Mouse (Mus musculus) thymus, adult 2 months (tissue): Measurements from ENCODE around the gene Gm38394. TPM values are rescaled to one million over a fixed set of nuclear protein-coding genes. Genes with fewer than 3 reads are reported as not detected.

ENCODE experiments used
- DNase-seq: peaks from one replicate; pipeline ENCODE4 v3.0.0; 2021
- H3K27ac ChIP-seq: fragments of 200-500 bp; 2 replicates; pipeline ENCODE4 v1.5.1; 2012; ENCODE audit warnings: low read length, control low read depth; ENCODE audit not compliant: control insufficient read depth, insufficient read depth
- H3K27me3 ChIP-seq: fragments of 200-500 bp; 2 replicates; pipeline ENCODE4 v1.6.1; 2012; ENCODE audit warnings: mild to moderate bottlenecking, low read length, moderate library complexity, mixed read lengths; ENCODE audit not compliant: control insufficient read depth, insufficient read depth
- H3K36me3 ChIP-seq: fragments of 200-500 bp; 2 replicates; pipeline ENCODE4 v1.6.1; 2012; ENCODE audit warnings: mild to moderate bottlenecking, low read length, moderate library complexity; ENCODE audit not compliant: control insufficient read depth, insufficient read depth
- H3K4me1 ChIP-seq: fragments of 200-500 bp; replicated peaks from 2 replicates; pipeline ENCODE4 v1.6.1; 2012; ENCODE audit warnings: low read length; ENCODE audit not compliant: control insufficient read depth, insufficient read depth
- H3K4me3 ChIP-seq: fragments of 200-500 bp; 2 replicates; pipeline ENCODE4 v1.5.1; 2012; ENCODE audit warnings: mild to moderate bottlenecking, low read length, control low read depth, moderate library complexity; ENCODE audit not compliant: control insufficient read depth, insufficient read depth
- CTCF ChIP-seq: fragments of 200-500 bp; IDR thresholded peaks from 2 replicates; pipeline ENCODE4 v1.5.1; 2012; ENCODE audit warnings: mild to moderate bottlenecking, control low read depth, low read length, moderate library complexity, borderline replicate concordance; ENCODE audit not compliant: control insufficient read depth, poor library complexity, insufficient read depth; ENCODE audit errors: extremely low read depth
- POLR2A ChIP-seq: fragments of 200-500 bp; IDR thresholded peaks from 2 replicates; pipeline ENCODE4 v1.6.1; 2012; ENCODE audit warnings: mild to moderate bottlenecking, low read length, control low read depth, moderate library complexity; ENCODE audit not compliant: control insufficient read depth, poor library complexity, insufficient read depth; ENCODE audit errors: extremely low read depth
- WGBS: fragments of 180-500 bp; shearing (Covaris S2); methylation state at CpG from one replicate; pipeline ENCODE4 v1.1.7; 2018; 5-methylcytosine and 5-hydroxymethylcytosine counted together
- polyA plus RNA-seq: library from polyadenylated mRNA; depleted of rRNA; stranded (reverse); fragments of >200 nt; gene quantifications from 2 replicates; pipeline ENCODE4 v1.2.3, GENCODE M21; 2012

The Gm38394 gene
- polyA plus RNA-seq, 1 experiment = 5.9 TPM

DNA sequence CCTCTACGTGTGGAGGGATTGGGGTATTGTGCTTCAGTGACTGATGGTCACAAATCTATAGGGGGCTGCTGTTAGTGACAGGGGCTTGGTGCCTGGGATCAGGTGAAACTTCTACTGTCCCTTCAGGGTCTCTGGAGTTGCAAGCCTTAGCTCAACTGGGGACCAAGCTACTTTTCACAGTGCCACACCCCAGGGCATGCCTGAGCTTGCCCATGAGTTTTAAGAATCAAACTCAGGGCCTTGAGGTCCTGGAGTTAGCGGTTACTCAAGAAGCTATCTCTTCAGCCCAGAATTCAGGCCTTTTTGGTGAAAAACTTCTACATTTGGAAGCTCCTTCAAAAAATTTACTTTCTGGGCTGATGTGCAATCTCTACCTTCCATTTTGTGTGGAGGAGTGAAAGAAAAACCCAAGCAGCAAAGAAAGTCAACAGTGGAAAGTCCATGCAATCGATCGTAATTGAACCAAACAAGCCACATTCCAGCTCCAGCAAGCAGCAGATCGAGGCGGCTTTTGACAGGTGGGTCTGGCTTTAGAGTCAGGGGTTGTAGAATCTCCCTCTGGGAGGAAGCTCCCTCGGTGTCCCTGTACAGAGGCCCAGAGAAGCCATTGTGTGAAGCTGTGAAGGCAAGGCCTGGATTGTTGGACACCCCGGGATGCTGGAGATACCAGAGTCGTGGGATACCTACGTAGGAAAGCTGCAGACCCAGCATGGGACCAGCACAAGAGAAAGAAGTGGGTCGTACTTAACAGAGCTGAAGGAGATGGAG is 3.3 kb upstream of the Gm38394 start:
- no peak overlapping the region for H3K27ac ChIP-seq
- TF ChIP-seq POLR2A (no peak), CTCF (no peak)
- no peaks in the 10 kb centered on the region for H3K27me3 ChIP-seq
- no peak overlapping the region for H3K4me3 ChIP-seq
- WGBS = 95% methylated on average over 11 of the region's 11 CpGs
- 0 out of 2 replicates have a peak, but pooled peaks cover 3% of the 10 kb centered on the region for H3K4me1 ChIP-seq
- no peaks in the 10 kb centered on the region for H3K36me3 ChIP-seq
- no peak for DNase-seq

DNA sequence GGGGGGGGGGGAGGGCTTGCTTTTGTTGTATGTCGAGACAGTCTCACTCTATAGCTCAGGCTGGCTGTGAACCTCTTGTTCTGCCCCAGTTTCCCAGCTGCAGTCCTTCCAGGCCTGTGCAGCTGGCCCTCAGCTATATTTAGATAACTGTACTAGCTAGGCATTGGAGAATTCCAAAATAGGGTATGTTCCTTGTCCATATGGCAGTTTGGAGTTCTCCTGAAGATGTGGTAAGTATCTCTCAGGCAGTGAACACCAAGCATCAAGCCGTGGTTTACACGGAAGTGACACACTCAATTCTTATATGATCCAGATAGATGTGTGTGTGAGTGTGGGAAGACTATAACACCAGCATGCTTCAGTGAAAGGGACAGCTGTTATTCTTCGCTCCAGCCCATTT is 2.3 kb upstream of the Gm38394 start:
- H3K4me1 ChIP-seq = 0 out of 2 replicates have a peak, but pooled peaks cover 3% of the 10 kb centered on the region
- H3K4me3 ChIP-seq = no peak overlapping the region
- DNase-seq = no peak
- 91% methylated on average over 4 of the region's 4 CpGs for whole genome bisulfite sequencing
- TF ChIP-seq POLR2A = no peak
- TF ChIP-seq CTCF = no peak
- H3K27ac ChIP-seq = no peak overlapping the region
- peaks cover 3% of the 10 kb centered on the region; the same call in 1 of the 2 replicates for H3K36me3 ChIP-seq
- H3K27me3 ChIP-seq = no peaks in the 10 kb centered on the region

GRCm38 (mm10) chr1:133662941-133663340 is 1.8 kb upstream of the Gm38394 start:
- Histone ChIP-seq H3K27ac (no peak overlapping the region), H3K4me3 (no peak overlapping the region), H3K27me3 (no peaks in the 10 kb centered on the region), H3K36me3 (peaks cover 3% of the 10 kb centered on the region; the same call in 1 of the 2 replicates), H3K4me1 (0 out of 2 replicates have a peak, but pooled peaks cover 3% of the 10 kb centered on the region)
- no peak for TF ChIP-seq POLR2A
- TF ChIP-seq CTCF = no peak
- WGBS = 99% methylated on average over 7 of the region's 7 CpGs
- DNase-seq = no peak

GRCm38 (mm10) chr1:133660466-133661202 is 484 bp downstream of the Gm38394 start, which contains the start of gene Zbed6:
Gene Zbed6, minus strand, starts transcription at chr1:133660885.
- H3K27me3 ChIP-seq = no peaks in the 10 kb centered on the region
- 0 out of 2 replicates have a peak, but pooled peaks cover 3% of the 10 kb centered on the region for H3K4me1 ChIP-seq
- peaks cover 13% of the 10 kb centered on the region; the same call in 1 of the 2 replicates for H3K36me3 ChIP-seq
- H3K4me3 ChIP-seq = peak within 1 kb of the TSS; percentile 62
- peak; percentile 66 for DNase-seq
- 1% methylated on average over 41 of the region's 41 CpGs for WGBS
- peak within 1 kb of the TSS; percentile 41 for H3K27ac ChIP-seq
- TF ChIP-seq POLR2A (no peak), CTCF (no peak)

DNA sequence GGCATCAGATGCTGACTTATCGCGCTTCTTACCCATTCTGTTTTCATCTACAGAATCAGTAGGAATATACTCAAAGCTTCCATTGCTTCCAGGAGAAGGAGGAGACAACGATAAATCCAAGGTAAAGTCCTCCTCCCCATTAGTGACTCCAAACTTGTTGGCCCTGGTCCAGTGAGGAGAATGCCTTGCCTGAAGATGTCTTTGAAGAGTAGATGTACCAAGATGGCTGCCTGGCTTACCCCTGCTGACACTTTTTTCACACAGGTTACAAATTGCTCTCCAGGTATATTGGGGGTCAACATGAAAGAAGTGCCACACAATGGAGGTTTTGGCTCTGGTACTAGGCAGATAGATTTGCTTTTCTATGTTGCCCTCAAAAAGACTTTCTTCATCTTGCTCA is 2.2 kb downstream of the Gm38394 start:
- Histone ChIP-seq H3K4me1 (0 out of 2 replicates have a peak, but pooled peaks cover 3% of the 10 kb centered on the region), H3K36me3 (peaks cover 14% of the 10 kb centered on the region; the same call in 1 of the 2 replicates), H3K4me3 (no peak overlapping the region), H3K27me3 (no peaks in the 10 kb centered on the region), H3K27ac (no peak overlapping the region)
- TF ChIP-seq CTCF = no peak
- no peak for TF ChIP-seq POLR2A
- 95% methylated on average over 3 of the region's 3 CpGs for WGBS
- no peak for DNase-seq

DNA sequence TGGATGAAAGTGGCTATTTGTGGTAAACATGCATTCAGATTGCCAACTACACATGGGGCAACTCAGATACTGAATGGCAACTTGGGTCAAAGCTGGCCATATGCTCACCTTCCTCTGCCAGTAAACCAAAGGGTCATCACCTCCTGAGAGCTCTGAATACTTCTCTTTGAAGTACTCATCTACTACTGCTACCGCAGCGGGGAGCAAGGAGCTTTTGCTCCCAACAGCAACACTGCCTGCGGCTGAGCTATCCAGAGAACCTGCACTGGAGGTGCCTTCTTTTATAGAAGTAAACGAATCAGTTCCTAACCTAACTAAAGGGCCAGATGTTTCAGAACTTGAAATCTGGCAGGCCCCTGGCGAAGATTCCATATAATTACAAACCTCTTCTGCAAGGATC is 4.3 kb downstream of the Gm38394 start:
- H3K4me3 ChIP-seq = no peak overlapping the region
- H3K27ac ChIP-seq = no peak overlapping the region
- peaks cover 18% of the 10 kb centered on the region; the same call in 1 of the 2 replicates for H3K36me3 ChIP-seq
- no peak for DNase-seq
- 0 out of 2 replicates have a peak, but pooled peaks cover 3% of the 10 kb centered on the region for H3K4me1 ChIP-seq
- WGBS = 94% methylated on average over 5 of the region's 5 CpGs
- TF ChIP-seq POLR2A (no peak), CTCF (no peak)
- no peaks in the 10 kb centered on the region for H3K27me3 ChIP-seq
